Mouse (Mus musculus): Measurements from ENCODE around the gene Magi1. TPM values are rescaled to one million over a fixed set of nuclear protein-coding genes. Genes with fewer than 3 reads are reported as not detected.

Magi1 gene
- total and polyA plus RNA-seq, 2 experiments from 2014 or later: 27.6 to 45.4 TPM

DNA sequence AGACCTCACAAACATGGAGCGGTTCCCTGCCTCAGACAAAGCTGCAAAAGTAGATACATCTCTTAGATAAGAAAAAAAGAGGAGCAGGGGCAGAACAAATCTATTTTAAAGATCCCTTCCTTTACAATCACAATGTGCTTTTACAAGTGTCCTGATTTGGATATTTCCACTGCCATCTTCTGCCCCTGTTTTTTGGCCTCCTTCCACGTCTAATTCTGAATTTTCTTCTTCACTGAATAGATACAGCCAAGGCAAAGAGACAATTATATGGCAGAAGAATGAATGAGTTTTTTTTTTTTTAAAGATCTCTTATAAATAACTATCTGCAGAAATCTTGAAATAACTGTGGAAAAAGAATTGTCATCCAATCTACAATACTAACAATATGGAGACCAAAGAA, 409.3 kb downstream of the Magi1 start:
- TF ChIP-seq CTCF (IDR thresholded peaks at IDR 0.05): no peak
- 69% methylated on average over 2 of the region's 2 CpGs for WGBS
- ATAC-seq (ENCODE audit: low FRiP score): no peak
- Histone ChIP-seq H3K27ac (ENCODE audit: low read depth, low read length) (no peak overlapping the region), H3K27me3 (ENCODE audit: insufficient read depth, low read length) (no peaks in the 10 kb centered on the region), H3K4me3 (ENCODE audit: low read depth, low read length) (no peak overlapping the region), H3K4me1 (ENCODE audit: insufficient read depth, low read length) (0 out of 2 replicates have a peak, but pooled peaks cover 4% of the 10 kb centered on the region), H3K9me3 (ENCODE audit: low read length) (no peaks in the 10 kb centered on the region), H3K36me3 (ENCODE audit: insufficient read depth, low read length) (no peaks in the 10 kb centered on the region), H3K9ac (replicated peaks; ENCODE audit: low read length, poor library complexity, severe bottlenecking) (no peak overlapping the region), H3K4me2 (ENCODE audit: low read depth, low read length, poor library complexity, severe bottlenecking) (no peak overlapping the region)
- DNase-seq (ENCODE audit: low spot score): no peak

DNA sequence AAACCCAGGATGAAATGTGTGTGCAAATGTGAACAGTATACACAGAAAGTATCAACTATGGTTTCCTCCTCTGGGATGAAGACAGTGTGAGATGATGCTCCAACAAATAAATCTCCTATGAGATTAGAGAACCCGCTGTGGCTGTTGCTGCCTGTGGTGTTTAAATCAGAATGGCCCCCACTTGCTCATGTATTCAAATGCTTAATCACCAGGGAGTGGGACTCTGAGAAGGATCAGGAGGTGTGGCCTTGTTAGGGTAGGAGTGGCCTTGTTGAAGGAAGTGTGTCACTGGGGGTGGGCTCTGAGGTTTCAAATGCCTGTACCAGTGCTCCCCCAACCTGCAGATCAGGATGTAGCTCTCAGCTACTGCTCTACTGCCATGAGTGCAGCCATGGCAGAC, 410.2 kb downstream of the Magi1 start:
- ATAC-seq (ENCODE audit: low FRiP score): no peak
- Histone ChIP-seq H3K27ac (ENCODE audit: low read depth, low read length) (no peak overlapping the region), H3K27me3 (ENCODE audit: insufficient read depth, low read length) (no peaks in the 10 kb centered on the region), H3K9ac (replicated peaks; ENCODE audit: low read length, poor library complexity, severe bottlenecking) (no peak overlapping the region), H3K4me3 (ENCODE audit: low read depth, low read length) (no peak overlapping the region), H3K36me3 (ENCODE audit: insufficient read depth, low read length) (no peaks in the 10 kb centered on the region), H3K4me1 (ENCODE audit: insufficient read depth, low read length) (0 out of 2 replicates have a peak, but pooled peaks cover 4% of the 10 kb centered on the region), H3K4me2 (ENCODE audit: low read depth, low read length, poor library complexity, severe bottlenecking) (no peak overlapping the region), H3K9me3 (ENCODE audit: low read length) (no peaks in the 10 kb centered on the region)
- TF ChIP-seq CTCF (IDR thresholded peaks at IDR 0.05): no peak
- no peak for DNase-seq (ENCODE audit: low spot score)
- WGBS: 36% methylated on average over 1 of the region's 1 CpGs

DNA sequence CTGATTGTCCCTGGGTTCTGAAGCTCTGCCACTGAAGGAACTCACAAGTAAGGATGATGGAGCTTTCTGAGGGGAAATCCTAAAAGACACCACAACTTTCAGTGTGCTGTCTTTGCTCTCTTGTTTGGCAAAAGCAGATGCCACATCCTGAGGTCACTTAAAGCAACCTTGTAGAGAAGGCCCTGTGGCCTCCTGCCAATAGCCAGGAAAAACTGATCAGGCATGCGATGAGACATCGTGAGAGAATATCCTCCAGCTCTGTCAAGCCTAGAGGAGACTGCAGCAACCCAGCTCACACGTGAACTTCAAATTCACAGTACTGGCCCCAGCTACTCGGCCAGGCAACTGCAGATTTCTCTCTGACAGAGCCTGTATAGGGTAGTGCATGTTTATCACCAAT, 412.2 kb downstream of the Magi1 start:
- no peak overlapping the region for H3K4me2 ChIP-seq (ENCODE audit: low read depth, low read length, poor library complexity, severe bottlenecking)
- H3K27me3 ChIP-seq (ENCODE audit: insufficient read depth, low read length): no peaks in the 10 kb centered on the region
- ATAC-seq (ENCODE audit: low FRiP score) (no peak), DNase-seq (ENCODE audit: low spot score) (no peak)
- H3K27ac ChIP-seq (ENCODE audit: low read depth, low read length): no peak overlapping the region
- 0 out of 2 replicates have a peak, but pooled peaks cover 4% of the 10 kb centered on the region for H3K4me1 ChIP-seq (ENCODE audit: insufficient read depth, low read length)
- H3K4me3 ChIP-seq (ENCODE audit: low read depth, low read length): no peak overlapping the region
- 65% methylated on average over 4 of the region's 4 CpGs for WGBS
- H3K9me3 ChIP-seq (ENCODE audit: low read length): no peaks in the 10 kb centered on the region
- no peak overlapping the region for H3K9ac ChIP-seq (replicated peaks; ENCODE audit: low read length, poor library complexity, severe bottlenecking)
- no peak for TF ChIP-seq CTCF (IDR thresholded peaks at IDR 0.05)
- no peaks in the 10 kb centered on the region for H3K36me3 ChIP-seq (ENCODE audit: insufficient read depth, low read length)

DNA sequence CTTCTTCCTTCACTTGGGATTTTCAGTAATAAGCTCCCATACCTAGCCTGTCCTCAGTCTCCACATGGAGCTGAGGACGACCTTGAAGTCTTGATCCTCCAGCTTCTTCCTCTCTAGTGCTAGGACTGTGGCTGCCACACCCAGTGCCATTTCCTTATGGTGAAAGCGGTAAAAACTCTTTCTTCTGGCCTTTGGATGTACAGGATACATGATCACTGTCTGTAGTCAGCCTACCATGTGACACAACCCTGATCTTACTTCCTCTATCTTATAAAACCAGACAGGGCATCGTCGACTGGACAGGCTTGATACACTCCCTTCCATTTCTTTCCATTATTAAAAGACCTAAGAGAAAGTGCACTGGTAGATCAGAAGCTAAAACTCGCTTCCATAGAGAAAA, 413.7 kb downstream of the Magi1 start:
- Histone ChIP-seq H3K27me3 (ENCODE audit: insufficient read depth, low read length) (no peaks in the 10 kb centered on the region), H3K27ac (ENCODE audit: low read depth, low read length) (no peak overlapping the region), H3K36me3 (ENCODE audit: insufficient read depth, low read length) (no peaks in the 10 kb centered on the region), H3K9ac (replicated peaks; ENCODE audit: low read length, poor library complexity, severe bottlenecking) (no peak overlapping the region), H3K4me3 (ENCODE audit: low read depth, low read length) (no peak overlapping the region), H3K4me1 (ENCODE audit: insufficient read depth, low read length) (0 out of 2 replicates have a peak, but pooled peaks cover 4% of the 10 kb centered on the region), H3K9me3 (ENCODE audit: low read length) (no peaks in the 10 kb centered on the region), H3K4me2 (ENCODE audit: low read depth, low read length, poor library complexity, severe bottlenecking) (no peak overlapping the region)
- TF ChIP-seq CTCF (IDR thresholded peaks at IDR 0.05): no peak
- DNase-seq (ENCODE audit: low spot score): no peak
- WGBS: 84% methylated on average over 5 of the region's 5 CpGs
- ATAC-seq (ENCODE audit: low FRiP score): no peak

DNA sequence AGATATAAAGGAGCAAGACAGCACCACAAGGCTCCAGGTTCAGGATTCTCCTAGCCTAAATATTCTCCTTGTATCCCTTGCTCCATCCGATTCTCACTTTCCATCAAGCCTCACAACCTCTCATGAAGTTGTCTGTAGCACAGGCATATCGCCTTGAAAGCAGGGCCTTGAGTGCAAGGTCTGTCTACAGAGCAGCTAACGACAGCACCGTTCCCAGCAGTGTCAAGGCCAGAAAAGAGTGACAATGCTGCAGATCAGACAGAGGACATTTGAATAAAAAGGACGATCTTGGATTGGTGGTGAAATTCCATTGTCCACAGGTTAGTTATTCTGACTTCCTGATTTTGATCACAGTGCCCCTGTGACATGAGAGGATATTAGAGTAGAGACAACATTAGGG, 421.5 kb downstream of the Magi1 start:
- Histone ChIP-seq H3K4me3 (ENCODE audit: low read depth, low read length) (no peak overlapping the region), H3K4me1 (ENCODE audit: insufficient read depth, low read length) (no peaks in the 10 kb centered on the region), H3K4me2 (ENCODE audit: low read depth, low read length, poor library complexity, severe bottlenecking) (no peak overlapping the region), H3K9ac (replicated peaks; ENCODE audit: low read length, poor library complexity, severe bottlenecking) (no peak overlapping the region), H3K36me3 (ENCODE audit: insufficient read depth, low read length) (no peaks in the 10 kb centered on the region), H3K9me3 (ENCODE audit: low read length) (no peaks in the 10 kb centered on the region), H3K27me3 (ENCODE audit: insufficient read depth, low read length) (no peaks in the 10 kb centered on the region), H3K27ac (ENCODE audit: low read depth, low read length) (no peak overlapping the region)
- no peak for ATAC-seq (ENCODE audit: low FRiP score)
- no peak for DNase-seq (ENCODE audit: low spot score)
- TF ChIP-seq CTCF (IDR thresholded peaks at IDR 0.05): no peak
- 88% methylated on average over 5 of the region's 5 CpGs for WGBS

DNA sequence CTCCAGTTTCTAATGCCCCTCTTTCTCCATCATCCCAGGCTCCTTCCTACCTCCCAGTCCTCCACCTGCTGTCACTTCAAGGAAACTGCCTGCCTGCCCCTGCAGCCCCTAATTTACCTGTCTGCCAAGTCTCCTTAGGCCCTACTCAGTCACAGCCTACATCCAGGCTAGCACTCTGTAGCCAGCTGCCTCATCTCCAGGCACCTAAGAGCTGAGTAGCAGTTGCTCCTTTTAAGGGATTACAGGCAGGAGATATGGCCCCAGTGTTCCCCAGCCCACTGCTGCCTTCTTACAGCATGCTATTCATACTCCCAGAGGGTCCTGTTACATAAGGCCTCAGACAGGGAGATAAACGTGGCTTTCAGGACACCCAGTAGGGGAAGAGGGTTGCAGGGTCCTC, 426.9 kb downstream of the Magi1 start:
- no peaks in the 10 kb centered on the region for H3K27me3 ChIP-seq (ENCODE audit: insufficient read depth, low read length)
- no peak for DNase-seq (ENCODE audit: low spot score)
- H3K4me3 ChIP-seq (ENCODE audit: low read depth, low read length): no peak overlapping the region
- H3K36me3 ChIP-seq (ENCODE audit: insufficient read depth, low read length): no peaks in the 10 kb centered on the region
- H3K27ac ChIP-seq (ENCODE audit: low read depth, low read length): peak overlapping the region; percentile 27; the same call in 1 of the 2 replicates
- ATAC-seq (ENCODE audit: low FRiP score): no peak
- H3K9me3 ChIP-seq (ENCODE audit: low read length): no peaks in the 10 kb centered on the region
- no peak overlapping the region for H3K9ac ChIP-seq (replicated peaks; ENCODE audit: low read length, poor library complexity, severe bottlenecking)
- 20% methylated on average over 1 of the region's 1 CpGs for WGBS
- no peak for TF ChIP-seq CTCF (IDR thresholded peaks at IDR 0.05)
- peaks cover 8% of the 10 kb centered on the region; the same call in 1 of the 2 replicates for H3K4me1 ChIP-seq (ENCODE audit: insufficient read depth, low read length)
- H3K4me2 ChIP-seq (ENCODE audit: low read depth, low read length, poor library complexity, severe bottlenecking): no peak overlapping the region

Data from midbrain, postnatal 0 days (tissue).